Mouse (Mus musculus): ENCODE data around the gene Kat6b. TPM values are rescaled to one million over a fixed set of nuclear protein-coding genes. Genes with fewer than 3 reads are reported as not detected.

Gene Kat6b
- total and polyA plus RNA-seq, 3 experiments, result 2.3 to 10.9 (median 8.0) TPM

DNA sequence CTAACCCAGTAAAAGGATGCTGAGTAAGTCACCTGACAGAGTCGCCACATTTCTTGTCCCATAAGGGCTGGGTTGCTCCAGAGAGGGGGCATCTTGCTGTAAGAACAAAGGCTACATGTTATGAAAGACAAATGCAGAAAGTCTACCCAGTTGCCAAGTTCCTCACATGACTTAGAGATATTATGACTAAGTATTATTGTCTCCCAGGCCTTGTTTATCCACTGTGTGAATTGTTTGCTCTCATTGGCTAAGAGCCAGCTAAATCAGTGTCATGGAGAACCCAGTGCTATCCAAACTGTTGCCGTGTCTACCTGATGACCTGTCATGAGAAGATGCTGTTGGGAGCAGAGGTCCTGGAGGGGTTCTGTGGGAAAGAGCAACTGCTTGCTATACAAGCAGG is 27.3 kb upstream of the Kat6b start:
- no peaks in the 10 kb centered on the region for H3K4me1 ChIP-seq (ENCODE audit: control insufficient read depth in 1 of 2, insufficient read depth in 2 of 2)
- no peak overlapping the region for H3K4me3 ChIP-seq (replicated peaks in 1 of 3; ENCODE audit: low read depth in 2 of 3, low read length in 2 of 3, poor library complexity in 1 of 3)
- H3K27ac ChIP-seq (ENCODE audit: insufficient read depth, low read depth), result no peak overlapping the region
- H3K79me2 ChIP-seq (replicated peaks; ENCODE audit: control insufficient read depth, extremely low read depth, insufficient read depth, poor library complexity, severe bottlenecking), result no peaks in the 10 kb centered on the region
- H3K9me3 ChIP-seq (replicated peaks; ENCODE audit: low read length), result no peaks in the 10 kb centered on the region
- TF ChIP-seq MAX (IDR thresholded peaks at IDR 0.05; ENCODE audit: low read length) (no peak), KAT2A (IDR thresholded peaks at IDR 0.05; ENCODE audit: insufficient replicate concordance, low read length) (no peak), HCFC1 (IDR thresholded peaks at IDR 0.05; ENCODE audit: low read depth, low read length) (no peak), RAD21 (IDR thresholded peaks at IDR 0.05; ENCODE audit: low read depth, low read length) (no peak), E2F4 (IDR thresholded peaks at IDR 0.05; ENCODE audit: insufficient replicate concordance, low read depth, low read length) (no peak), JUND (conservative IDR thresholded peaks at IDR 0.05; ENCODE audit: low read depth, low read length) (no peak), MXI1 (IDR thresholded peaks at IDR 0.05; ENCODE audit: low read depth, low read length) (no peak), CTCF (conservative IDR thresholded peaks at IDR 0.05 in 1 of 2, IDR thresholded peaks at IDR 0.05 in 1 of 2; ENCODE audit: low read depth in 2 of 2, low read length in 2 of 2) (no peak), MYC (IDR thresholded peaks at IDR 0.05; ENCODE audit: low read depth, low read length) (no peak), CHD1 (IDR thresholded peaks at IDR 0.05; ENCODE audit: low read depth, low read length) (no peak), POLR2A (IDR thresholded peaks at IDR 0.05; ENCODE audit: low read depth, low read length) (no peak)
- no peak overlapping the region for H3K4me2 ChIP-seq (ENCODE audit: insufficient read depth, low read depth, poor library complexity, severe bottlenecking)
- dilution Hi-C loops (cut with MboI; ENCODE audit: extremely low pct_ligation_motif_present, extremely low pct_unique_long_range_greater_than_20kb, low sequenced_read_pairs) (no loop called here), in situ Hi-C loops (cut with MboI; ENCODE audit: low pct_ligation_motif_present, low pct_unique_long_range_greater_than_20kb, low sequenced_read_pairs) (no loop called here)
- H3K36me3 ChIP-seq (replicated peaks in 1 of 2; ENCODE audit: control insufficient read depth in 1 of 2, insufficient read depth in 1 of 2, low read length in 1 of 2), result peaks cover 0 to 9% of the 10 kb centered on the region in 2 experiments
- no peak overlapping the region for H3K9ac ChIP-seq (ENCODE audit: insufficient read depth, low read depth)
- DNase-seq (ENCODE audit: extremely low read depth), result no peak
- no peaks in the 10 kb centered on the region for H3K27me3 ChIP-seq (replicated peaks)

DNA sequence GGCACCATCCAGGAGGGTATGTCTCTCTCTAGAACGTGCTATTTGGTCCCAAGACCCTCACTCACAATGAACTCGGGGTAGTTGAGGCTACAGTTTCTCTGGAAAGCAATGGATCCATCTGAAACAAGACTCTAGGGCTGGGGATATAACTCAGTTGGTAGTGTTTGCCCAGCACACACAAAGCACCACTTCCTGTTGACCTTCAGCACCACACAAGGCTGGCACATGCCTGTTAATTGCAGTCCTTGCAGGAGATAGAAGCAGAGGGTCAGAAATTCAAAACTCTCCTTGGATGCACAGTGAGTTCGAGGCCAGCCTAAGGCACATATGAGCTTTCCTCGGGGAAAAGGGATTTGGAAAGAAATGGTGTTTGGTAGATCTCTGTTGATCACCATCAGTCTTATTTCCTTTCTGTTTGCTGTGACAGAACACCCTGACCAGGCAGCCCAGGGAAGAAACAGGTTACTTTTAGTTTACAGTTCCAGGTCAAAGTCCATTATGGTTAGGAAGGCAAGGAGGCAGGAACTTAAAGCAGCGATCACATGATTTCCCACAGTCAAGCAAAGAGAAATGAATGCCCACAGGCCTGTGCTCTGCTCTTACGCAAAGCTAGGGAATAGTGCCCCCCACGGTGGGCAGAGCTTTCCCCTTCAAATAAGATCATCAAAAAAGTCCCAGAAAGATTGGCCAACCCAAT is 25.4 kb upstream of the Kat6b start:
- Histone ChIP-seq H3K36me3 (replicated peaks in 1 of 2; ENCODE audit: control insufficient read depth in 1 of 2, insufficient read depth in 1 of 2, low read length in 1 of 2) (no peaks in the 10 kb centered on the region), H3K4me2 (ENCODE audit: insufficient read depth, low read depth, poor library complexity, severe bottlenecking) (no peak overlapping the region), H3K4me3 (replicated peaks in 1 of 3; ENCODE audit: low read depth in 2 of 3, low read length in 2 of 3, poor library complexity in 1 of 3) (no peak overlapping the region), H3K4me1 (ENCODE audit: control insufficient read depth in 1 of 2, insufficient read depth in 2 of 2) (no peaks in the 10 kb centered on the region), H3K79me2 (replicated peaks; ENCODE audit: control insufficient read depth, extremely low read depth, insufficient read depth, poor library complexity, severe bottlenecking) (no peaks in the 10 kb centered on the region), H3K9me3 (replicated peaks; ENCODE audit: low read length) (no peaks in the 10 kb centered on the region), H3K27ac (ENCODE audit: insufficient read depth, low read depth) (no peak overlapping the region), H3K9ac (ENCODE audit: insufficient read depth, low read depth) (no peak overlapping the region), H3K27me3 (replicated peaks) (no peaks in the 10 kb centered on the region)
- in situ Hi-C loops (cut with MboI; ENCODE audit: low pct_ligation_motif_present, low pct_unique_long_range_greater_than_20kb, low sequenced_read_pairs) (no loop called here), dilution Hi-C loops (cut with MboI; ENCODE audit: extremely low pct_ligation_motif_present, extremely low pct_unique_long_range_greater_than_20kb, low sequenced_read_pairs) (no loop called here)
- no peak for DNase-seq (ENCODE audit: extremely low read depth)
- TF ChIP-seq PAX5 (IDR thresholded peaks at IDR 0.05; ENCODE audit: low read length), result no peak
- no peak for TF ChIP-seq MAX (IDR thresholded peaks at IDR 0.05; ENCODE audit: low read length)
- TF ChIP-seq TCF12 (IDR thresholded peaks at IDR 0.05; ENCODE audit: low read depth, low read length), result no peak

DNA sequence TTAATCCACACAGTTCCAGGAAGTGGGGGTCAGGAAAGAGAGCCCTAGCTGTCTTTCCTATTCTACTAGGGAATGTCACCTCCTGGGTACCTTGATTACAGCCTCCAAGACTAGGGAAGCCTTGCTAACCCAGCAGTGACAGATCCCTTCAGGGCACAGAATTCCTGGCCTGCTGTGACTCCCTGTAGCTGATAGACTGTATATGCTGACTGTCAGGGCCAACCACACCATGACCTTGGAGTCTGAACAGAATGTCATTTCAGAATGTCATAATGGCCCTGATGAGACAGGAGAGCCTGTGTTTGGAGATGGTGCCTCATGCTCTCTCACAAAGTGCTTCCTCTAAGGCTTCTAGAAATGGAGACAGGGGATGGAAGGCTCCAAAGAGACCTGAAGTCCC is 24.7 kb upstream of the Kat6b start:
- H3K4me3 ChIP-seq (replicated peaks in 1 of 3; ENCODE audit: low read depth in 2 of 3, low read length in 2 of 3, poor library complexity in 1 of 3), result no peak overlapping the region

More for the DNA sequence above, 24.7 kb upstream of the Kat6b start:
- Histone ChIP-seq H3K4me1 (ENCODE audit: control insufficient read depth in 1 of 2, insufficient read depth in 2 of 2) (no peaks in the 10 kb centered on the region), H3K27me3 (replicated peaks) (no peaks in the 10 kb centered on the region), H3K27ac (ENCODE audit: insufficient read depth, low read depth) (no peak overlapping the region), H3K4me2 (ENCODE audit: insufficient read depth, low read depth, poor library complexity, severe bottlenecking) (no peak overlapping the region), H3K79me2 (replicated peaks; ENCODE audit: control insufficient read depth, extremely low read depth, insufficient read depth, poor library complexity, severe bottlenecking) (no peaks in the 10 kb centered on the region), H3K9ac (ENCODE audit: insufficient read depth, low read depth) (no peak overlapping the region), H3K9me3 (replicated peaks; ENCODE audit: low read length) (no peaks in the 10 kb centered on the region), H3K36me3 (replicated peaks in 1 of 2; ENCODE audit: control insufficient read depth in 1 of 2, insufficient read depth in 1 of 2, low read length in 1 of 2) (no peaks in the 10 kb centered on the region)
- TF ChIP-seq POLR2A (IDR thresholded peaks at IDR 0.05; ENCODE audit: low read depth, low read length) (no peak), USF1 (IDR thresholded peaks at IDR 0.05; ENCODE audit: low read depth, low read length) (no peak), HCFC1 (IDR thresholded peaks at IDR 0.05; ENCODE audit: low read depth, low read length) (no peak)
- in situ Hi-C loops (cut with MboI; ENCODE audit: low pct_ligation_motif_present, low pct_unique_long_range_greater_than_20kb, low sequenced_read_pairs) (no loop called here), dilution Hi-C loops (cut with MboI; ENCODE audit: extremely low pct_ligation_motif_present, extremely low pct_unique_long_range_greater_than_20kb, low sequenced_read_pairs) (no loop called here)
- DNase-seq (ENCODE audit: extremely low read depth), result no peak

All from CH12.LX (cell line).